Mouse (Mus musculus) erythroblast, adult 5-6 weeks (primary cell): ENCODE results near the gene Itgb3. TPM values are rescaled to one million over a fixed set of nuclear protein-coding genes. Genes with fewer than 3 reads are reported as not detected.

Experiments
- ATAC-seq: replicated peaks from 2 replicates; pipeline ENCODE4 v1.8.0; 2016; ENCODE audit warnings: moderate number of reproducible peaks, mild to moderate bottlenecking, moderate TSS enrichment, inconsistent platforms; ENCODE audit not compliant: poor library complexity, low FRiP score, severe bottlenecking
- total RNA-seq, 2 experiments: library from RNA; stranded (forward) in 1 of 2; stranded (reverse) in 1 of 2; fragments of 150-400 nt in 1 of 2; fragments of 200-764, 138-1000 nt in 1 of 2; gene quantifications; 2 replicates each; pipeline versions ENCODE4 v1.2.3 to v1.2.4; 2015 to 2017; ENCODE audit warnings: low replicate concordance in 2 of 2

The Itgb3 gene
- total RNA-seq, 2 experiments from 2014 or later = 3.0 to 4.2 TPM

DNA sequence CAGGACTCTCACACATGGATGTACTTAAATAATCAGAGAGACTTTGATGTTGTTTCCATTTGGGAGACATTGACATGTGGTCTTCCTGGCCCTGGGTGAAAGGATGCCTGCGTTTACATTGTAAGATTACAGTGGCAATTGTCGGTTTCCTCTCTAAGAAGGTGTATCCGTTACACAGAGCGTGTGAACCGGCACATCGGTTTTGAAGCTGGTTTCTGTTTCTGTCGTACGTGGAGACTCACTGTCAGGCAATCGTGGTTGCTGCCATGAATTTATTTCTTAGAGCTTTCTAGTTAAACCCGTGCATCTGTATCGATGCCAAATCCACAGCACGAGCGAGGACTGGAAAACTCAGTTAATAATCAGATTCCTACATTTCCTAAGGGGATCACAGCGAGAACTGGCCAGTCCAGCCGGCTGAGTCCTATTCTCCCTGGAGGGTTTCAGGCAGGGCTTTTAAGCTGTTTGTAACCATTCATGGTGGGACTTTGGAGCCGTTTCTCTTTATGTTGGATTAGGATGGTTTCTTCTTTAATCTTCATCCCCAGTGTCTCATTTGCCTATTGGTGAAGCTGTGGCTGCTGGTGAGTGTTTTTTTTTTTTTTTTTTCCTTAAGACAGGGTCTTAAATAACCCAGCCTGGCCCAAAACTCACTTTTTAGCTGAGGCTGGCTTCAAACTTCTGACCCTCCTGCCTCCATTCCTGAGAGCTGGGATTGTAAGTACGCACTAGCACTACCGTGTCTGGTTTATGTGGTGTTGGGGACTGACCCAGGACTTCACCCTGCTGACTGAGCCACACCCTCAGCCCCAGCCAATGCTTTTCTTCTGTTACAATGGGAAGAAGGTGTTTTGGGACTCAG is 26.1 kb upstream of the Itgb3 start:
- ATAC-seq = no peak

- ATAC-seq = no peak
Measured at GRCm38 (mm10) chr11:104582308-104582606, 25.5 kb upstream of the Itgb3 start.

DNA sequence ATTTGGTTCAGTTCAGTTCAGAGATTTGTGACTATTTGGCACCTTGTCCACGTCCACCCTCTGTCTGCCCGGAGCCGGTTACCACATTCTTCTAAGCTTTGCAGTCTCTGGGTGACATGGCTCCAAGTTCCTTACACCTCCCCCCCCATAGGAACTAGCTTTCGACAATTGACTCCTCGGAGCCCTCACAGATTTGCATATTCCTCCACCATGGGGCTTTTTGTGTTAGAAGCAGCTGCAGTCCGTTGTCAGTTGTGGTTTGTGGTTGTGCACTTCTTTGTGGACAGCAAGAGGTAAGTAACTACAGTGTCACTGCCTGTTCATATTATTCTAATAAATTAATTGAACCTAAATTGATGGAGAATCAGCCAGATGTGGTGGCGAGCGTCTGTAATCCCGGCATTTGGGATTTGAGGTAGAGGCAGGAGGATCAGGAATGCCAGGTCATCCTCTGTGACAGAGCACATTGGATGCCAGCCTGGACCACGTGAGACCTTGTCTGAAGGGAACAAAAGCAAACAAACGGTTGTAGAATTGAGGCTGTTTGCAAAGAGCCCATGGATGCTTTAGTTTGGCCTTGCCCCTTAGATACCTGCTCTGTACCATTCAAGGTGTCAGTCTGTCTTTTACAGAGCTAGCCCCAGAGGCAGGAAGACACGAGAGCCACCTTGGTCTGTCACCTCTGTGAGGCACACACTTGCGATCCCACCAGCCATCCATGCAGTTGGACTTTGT is 25.0 kb upstream of the Itgb3 start:
- ATAC-seq = no peak

DNA sequence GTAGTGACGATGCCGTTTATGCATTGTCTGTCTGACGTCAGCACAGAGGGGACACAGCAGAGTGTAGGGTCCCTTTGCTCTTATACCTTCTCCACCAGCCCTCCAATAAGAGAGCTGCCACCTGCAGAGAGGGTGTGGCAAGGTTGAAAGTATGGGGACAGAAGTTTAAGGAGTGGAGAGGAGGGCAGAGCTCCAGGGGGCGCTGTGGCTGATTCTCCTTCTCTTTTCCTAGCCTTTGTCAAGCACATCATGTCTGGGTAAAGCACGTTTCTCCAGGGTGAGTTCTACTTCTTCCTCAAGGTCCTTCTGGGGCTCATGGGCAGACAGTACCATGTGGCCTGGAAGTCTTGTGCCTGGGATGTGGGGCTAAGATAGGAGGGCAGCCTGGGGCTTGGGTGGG is 22.3 kb upstream of the Itgb3 start:
- ATAC-seq = no peak

DNA sequence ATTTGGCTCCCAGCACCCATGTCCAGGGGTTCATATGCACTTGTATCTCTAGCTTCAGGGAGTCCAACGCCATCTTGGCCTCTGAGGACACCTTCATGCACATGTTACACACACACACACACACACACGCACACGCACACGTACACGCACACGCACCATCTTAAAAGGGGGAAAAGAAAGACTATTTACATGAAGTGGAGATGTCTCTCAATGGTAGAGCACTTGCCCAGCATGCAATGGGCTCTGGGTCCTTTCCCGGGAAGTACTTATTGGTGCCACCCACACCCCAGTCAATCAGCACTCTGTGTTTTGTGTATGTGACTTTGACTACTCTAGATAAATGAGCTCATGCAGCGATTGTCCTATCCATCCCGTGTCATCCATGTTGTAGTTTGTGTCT is 19.9 kb upstream of the Itgb3 start:
- no peak for ATAC-seq

GRCm38 (mm10) chr11:104588513-104588912 is 19.3 kb upstream of the Itgb3 start:
- no peak for ATAC-seq

DNA sequence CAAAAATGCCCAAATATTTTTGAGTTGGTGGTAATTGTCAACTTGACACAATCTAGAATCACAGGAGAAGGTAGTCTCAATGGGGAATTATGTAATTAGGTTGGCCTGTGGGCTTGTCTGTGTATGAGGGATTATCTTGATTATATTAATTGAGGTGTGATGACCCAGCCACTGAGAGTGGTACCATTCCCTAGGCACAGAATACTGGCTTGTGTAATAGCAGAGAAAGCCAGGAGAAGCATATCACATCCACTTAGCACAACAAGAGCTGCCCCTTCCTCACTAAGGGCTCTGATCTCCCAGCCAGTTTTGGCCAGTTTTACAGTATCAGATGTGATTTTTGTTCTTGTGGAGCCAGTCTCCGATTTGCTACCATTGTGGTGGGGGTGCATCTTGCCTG is 18.2 kb upstream of the Itgb3 start:
- ATAC-seq = no peak

GRCm38 (mm10) chr11:104590148-104590547 is 17.7 kb upstream of the Itgb3 start:
- ATAC-seq = peak; percentile 87

- no peak for ATAC-seq
Measured at GRCm38 (mm10) chr11:104592066-104592835, 15.5 kb upstream of the Itgb3 start.

GRCm38 (mm10) chr11:104596365-104596764 is 11.4 kb upstream of the Itgb3 start:
- no peak for ATAC-seq

DNA sequence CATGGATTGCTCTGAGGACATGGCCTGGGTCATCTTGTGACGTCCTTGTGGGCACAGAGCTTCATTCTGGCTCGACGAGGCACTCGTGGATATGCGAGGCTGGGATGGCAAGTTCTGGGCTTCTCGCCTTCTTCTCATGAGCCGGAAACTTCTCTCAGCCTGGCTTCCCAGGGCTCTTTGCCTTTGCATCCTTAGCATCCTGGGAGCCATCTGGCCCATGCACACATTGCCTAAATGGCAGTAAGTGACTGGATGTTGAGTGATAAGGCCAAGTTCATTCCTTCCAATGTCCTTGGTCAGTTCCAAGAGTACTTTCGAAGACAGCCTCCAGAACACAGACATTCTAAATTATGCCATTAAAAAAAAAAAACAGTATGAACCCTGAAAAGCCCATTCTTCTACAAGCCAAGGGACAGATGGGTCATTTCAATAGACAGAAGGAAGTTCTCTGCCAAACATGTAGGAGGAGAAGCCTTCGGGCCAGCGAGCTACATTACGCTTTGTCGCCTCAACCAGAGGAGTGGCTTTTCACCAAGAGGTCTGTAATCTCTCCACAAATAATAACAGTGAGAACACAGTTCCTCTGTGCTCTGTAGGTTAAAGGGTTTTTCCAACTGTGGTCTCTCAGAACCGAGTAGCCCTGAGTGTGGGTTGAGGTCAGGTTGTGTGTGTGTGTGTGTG is 8.4 kb upstream of the Itgb3 start:
- no peak for ATAC-seq

GRCm38 (mm10) chr11:104600675-104601074 is 7.1 kb upstream of the Itgb3 start:
- ATAC-seq = no peak

GRCm38 (mm10) chr11:104604192-104604591 is 3.6 kb upstream of the Itgb3 start:
- ATAC-seq = no peak

DNA sequence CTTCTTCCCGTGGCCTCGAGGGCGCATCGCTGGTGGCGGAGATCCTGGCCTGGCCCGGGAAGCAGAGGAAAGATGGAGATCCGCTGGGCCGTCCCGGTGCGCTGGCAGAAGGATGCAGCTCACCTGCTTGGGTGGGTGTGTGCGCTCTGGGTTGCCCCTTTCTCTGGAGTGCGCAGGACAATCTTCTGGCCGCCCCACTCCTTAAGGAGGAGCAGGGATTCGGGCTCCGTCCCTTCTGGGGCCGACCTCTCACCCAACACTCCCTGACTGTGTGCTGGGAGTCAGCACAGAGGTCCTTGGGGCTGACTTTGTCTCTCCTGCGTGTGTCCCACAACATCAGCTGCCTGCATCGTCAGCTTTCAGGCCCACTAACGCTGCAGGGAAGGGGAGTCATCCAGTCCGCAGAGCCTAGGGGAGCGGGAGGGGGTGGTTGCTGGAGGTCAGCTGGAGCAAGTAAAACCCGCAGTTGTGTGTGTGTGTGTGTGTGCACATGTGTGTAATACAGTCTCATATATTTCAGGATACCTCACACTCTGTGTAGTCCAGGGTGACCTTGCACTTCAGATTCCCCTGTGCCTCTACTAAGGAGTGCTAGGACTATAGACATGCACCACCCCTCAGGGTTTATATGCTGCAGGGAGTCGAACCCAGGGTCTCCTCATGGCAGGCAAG is 585 bp downstream of the Itgb3 start:
- no peak for ATAC-seq

DNA sequence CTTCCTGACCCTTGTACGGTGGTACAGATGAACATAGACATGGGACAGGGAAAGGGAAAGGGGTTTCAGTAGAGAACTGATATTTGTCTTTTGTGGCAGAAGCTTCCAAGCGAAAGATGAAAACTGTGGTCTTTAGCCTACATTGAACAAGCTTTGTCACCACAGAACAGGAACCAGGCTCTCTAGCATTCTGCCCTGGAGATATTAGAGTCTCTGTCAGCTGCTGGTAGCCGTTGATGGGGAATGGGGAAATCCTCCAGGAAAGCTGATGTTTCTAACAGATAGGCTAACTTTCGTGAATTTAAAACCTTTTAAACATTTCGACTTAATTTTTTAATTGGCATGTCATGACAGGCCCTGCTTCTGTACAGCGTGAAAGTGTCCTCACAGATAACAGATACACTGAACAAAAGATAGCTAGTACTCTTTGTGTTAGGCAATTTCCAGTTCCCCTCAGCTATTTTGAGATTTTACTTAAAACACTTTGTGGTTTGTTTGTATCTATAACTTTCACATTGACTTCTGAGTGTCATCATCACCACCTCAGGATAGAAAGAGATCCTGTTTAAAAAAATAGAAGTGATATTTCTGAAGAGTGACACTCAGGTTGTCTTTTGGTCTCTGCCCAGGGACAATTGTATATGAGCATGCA is 1.4 kb downstream of the Itgb3 start:
- ATAC-seq = no peak

DNA sequence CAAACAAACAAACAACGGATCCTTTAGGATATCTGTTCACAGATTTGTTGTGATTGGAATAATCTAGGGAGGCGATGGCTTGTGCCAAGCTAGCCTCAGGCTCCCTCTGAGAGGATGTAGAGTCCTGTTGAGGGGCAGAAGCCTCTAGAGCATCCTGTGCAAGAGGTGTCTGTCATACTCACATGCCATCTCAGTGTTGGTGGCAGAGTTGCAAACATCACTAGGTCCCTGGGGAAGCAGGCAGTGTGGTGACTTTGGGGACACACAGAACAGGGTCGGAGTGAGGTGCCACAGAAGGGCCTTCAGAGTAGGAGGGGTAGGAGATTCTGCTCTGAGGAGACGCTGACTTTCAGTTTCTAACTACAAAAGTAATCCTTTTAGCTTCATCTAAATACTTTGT is 1.9 kb downstream of the Itgb3 start:
- ATAC-seq = no peak

- ATAC-seq = no peak
Measured at GRCm38 (mm10) chr11:104611579-104612151, 3.9 kb downstream of the Itgb3 start.

- ATAC-seq = no peak
Measured at GRCm38 (mm10) chr11:104613551-104613950, 5.8 kb downstream of the Itgb3 start.

- ATAC-seq = no peak
Measured at GRCm38 (mm10) chr11:104614130-104614529, 6.3 kb downstream of the Itgb3 start.
